Mouse (Mus musculus) bone marrow, adult 2 months (tissue): ENCODE data around the gene Pigm.

Experiments used
- CTCF ChIP-seq: fragments of 200-500 bp; IDR thresholded peaks from 2 replicates; pipeline ENCODE4 v1.5.1; 2011; ENCODE audit warnings: low read length, control low read depth; ENCODE audit not compliant: control insufficient read depth, insufficient read depth
- POLR2A ChIP-seq: fragments of 200-500 bp; IDR thresholded peaks from 2 replicates; pipeline ENCODE4 v1.6.1; 2011; ENCODE audit warnings: low read depth, mild to moderate bottlenecking, control low read depth, low read length, borderline replicate concordance; ENCODE audit not compliant: control insufficient read depth

DNA sequence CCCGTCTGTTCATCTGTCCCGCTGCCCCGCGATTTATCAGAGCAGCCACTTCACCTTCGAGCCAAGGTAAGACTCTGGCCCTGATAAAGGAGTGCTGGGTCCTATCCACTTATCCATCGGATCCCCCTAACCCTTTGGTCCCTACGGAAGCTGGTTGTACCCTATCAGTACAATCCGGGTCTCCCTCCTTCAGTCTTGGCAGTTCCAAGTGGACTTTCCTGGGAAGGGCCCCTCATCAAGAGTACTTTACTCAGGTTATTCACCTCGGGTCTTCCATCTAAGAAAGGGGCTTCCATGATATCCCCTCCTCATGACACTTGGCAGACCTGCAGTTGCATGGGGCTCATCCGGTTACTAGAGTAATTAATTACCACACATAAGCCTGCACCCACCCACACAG, 35.0 kb upstream of the Pigm start:
- TF ChIP-seq POLR2A (no peak), CTCF (no peak)
